Mouse (Mus musculus) layer of hippocampus, postnatal 25 days (tissue): ENCODE data around the gene Grin2a. TPM values are rescaled to one million over a fixed set of nuclear protein-coding genes. Genes with fewer than 3 reads are reported as not detected.

Source experiments
- DNase-seq, 2 experiments: peaks; one replicate each; pipeline ENCODE4 v3.0.0; 2022; ENCODE audit warnings: mixed read lengths in 2 of 2, low spot score in 1 of 2; ENCODE audit errors: extremely low spot score in 1 of 2
- total RNA-seq, 2 experiments: library from RNA; stranded (reverse); gene quantifications; 2 replicates each; pipeline ENCODE4 v1.2.3; 2021

The Grin2a gene
- total RNA-seq, 2 experiments from 2014 or later: 304 to 416 TPM

DNA sequence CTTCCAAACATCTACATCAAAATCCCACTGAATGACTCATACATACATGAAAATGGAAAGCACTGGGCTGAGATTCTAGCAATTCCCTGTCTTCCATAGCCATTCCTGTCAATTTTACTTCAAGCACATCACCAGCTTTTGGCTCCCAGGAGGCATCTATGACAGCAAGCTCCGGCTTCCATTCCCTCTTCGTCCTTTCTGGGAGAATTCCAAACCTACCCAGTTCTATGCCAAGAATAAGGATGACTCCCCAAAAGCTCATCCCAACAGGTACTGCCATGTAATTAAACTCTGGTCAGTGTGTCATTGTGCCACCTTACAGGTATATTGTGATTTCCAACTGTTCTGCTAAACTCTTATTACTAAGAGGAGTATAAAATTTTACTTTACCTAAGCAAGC is 111.2 kb downstream of the Grin2a start:
- no peak for DNase-seq

DNA sequence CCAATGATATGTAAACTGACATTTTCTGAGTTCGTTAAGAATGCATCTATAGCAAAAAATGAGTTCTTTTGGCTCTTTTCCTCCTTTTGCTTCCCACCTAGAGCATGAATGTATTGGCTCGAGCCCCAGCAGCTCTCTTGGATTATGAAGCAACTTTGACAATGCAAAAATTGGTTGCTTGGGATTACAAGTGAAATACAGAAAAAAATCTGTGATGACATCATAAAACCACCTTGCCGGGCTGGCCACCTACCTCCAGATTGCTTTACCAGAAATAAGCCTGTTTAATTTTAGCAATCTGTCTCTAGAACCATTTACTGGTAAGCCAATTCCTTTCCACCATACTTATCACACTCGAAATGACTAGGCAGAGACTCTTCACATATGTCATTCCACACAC is 112.9 kb downstream of the Grin2a start:
- no peak for DNase-seq

DNA sequence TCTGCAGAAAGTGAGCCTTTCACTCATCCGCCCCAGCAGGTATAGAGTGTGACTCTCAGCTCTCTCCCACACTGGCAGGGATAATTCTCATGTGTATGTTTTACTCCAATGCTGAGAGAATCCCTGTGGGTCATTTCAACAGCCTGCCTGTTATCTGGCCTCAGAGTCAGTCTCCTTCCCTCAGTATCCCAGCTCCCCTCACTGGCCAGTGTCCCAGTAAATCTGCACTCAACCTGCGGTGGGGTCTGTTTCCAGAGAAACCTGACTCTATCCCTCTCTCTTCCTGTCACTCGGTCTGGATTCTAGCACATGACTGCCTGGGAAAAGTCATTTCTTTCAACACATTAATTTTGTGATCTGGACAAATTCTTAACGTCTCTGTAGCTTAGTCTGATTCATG is 122.4 kb downstream of the Grin2a start:
- DNase-seq: no peak

GRCm38 (mm10) chr16:9865710-9866109 is 129.7 kb downstream of the Grin2a start:
- no peak for DNase-seq

DNA sequence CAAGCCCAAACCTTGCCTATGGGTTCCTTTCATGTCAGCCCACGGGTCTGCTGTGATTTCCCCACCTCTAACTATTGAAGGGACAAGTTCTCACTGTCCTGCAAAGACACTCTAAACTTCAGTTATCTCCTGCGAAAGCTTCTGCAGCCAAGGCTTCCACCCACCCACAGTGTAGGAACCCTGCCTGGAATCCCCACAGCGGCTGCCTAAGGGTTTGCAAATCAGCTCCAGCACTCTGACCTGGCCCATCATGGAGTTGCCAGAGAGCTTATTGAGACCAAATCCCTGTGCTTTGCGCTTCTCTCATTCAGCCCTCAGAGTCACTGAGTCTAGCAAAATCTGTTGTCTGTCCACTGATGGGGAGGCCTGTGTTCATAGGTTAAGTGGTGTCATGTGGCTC is 130.3 kb downstream of the Grin2a start:
- DNase-seq: no peak

DNA sequence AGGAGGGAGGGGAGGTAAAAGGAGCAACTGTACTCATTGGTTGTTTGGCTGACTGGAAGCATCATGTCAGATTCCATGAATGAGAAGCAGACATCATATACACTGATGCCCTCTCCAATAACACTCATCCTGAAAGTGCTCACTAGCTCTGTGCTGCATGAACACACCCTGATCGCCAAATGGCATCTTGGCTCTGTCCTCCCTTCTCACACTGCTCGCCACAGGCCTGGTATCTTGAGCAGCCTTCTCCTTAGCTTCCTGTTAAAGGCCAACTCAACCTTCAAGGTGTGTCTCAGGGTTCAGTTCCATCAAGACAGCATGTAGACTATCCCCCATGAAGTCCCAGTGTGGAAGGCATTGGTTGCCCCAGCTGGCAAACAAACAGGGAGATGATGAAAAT is 137.6 kb downstream of the Grin2a start:
- DNase-seq: no peak

DNA sequence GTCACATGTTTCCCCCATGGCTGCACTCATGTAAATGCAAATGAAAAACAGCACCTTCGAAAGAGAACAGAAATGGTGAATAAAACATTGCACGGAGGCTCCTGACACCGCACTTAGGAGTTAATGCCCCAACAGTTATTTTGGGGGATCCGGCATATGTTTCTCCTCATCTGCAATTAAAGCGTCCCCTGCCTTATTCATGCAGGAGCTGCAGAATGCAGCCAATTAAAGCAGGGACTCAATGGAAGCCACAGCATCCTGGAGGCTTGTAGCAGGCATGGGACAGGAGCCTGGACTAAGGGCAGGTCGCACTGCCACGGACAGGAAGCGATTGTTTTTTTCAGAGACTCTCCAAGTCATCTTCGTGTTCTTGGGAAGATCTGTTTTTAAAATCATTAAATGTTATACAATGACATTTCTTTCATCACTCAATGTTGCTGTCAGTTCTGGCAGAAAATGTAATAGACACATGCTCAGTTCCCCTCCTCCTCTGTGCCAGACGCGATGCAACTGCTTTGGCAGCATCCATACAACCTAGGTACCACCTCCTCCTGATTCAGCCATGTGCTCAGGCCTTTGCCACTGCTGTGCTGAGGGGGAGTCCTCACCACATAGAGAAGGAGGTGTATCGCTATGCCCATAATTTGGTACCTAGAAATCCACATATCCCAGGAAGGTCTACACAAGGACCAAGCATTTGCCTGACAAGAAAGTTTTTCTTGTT is 143.9 kb downstream of the Grin2a start:
- peak; percentile 37 to 40 for DNase-seq

GRCm38 (mm10) chr16:9841496-9841895 is 153.9 kb downstream of the Grin2a start:
- DNase-seq: no peak

DNA sequence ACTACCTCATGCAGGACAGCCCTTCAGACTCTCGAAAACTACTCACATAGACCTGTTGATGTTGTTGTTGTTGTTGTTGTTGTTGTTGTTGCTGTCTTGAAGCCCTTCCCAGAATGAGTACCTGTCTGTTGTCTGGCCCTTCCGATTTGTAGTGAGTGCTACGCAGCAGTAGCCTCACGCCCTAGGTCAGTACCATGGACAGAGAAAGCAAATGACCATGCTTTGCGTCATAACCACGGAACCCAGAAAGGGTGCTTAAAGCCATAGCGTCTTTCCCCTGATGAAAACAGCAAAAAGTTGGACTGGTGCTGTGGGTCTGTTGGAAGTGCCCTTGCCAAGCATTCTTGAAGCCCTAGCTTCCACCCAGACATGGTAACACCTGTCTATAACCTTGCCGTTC is 158.8 kb downstream of the Grin2a start:
- no peak for DNase-seq

DNA sequence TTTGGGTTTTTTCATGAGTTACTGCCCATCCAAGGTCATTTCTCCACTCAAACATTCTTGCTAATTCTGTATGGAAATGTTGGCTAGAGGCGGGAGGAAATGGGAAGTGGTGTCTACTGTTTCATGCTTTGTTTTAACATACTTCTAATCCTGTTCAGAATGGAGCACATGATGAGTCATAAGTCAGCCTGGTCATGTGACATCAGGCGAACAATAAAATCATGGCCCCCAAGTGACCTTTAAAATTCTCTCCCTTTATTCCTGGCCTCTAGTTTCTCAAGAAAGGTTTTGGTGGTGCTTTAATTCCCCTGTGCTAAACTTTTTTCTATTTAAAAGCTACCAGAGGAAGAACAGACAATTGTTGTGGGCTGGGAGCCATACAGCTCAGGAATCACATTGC is 161.1 kb downstream of the Grin2a start:
- DNase-seq: no peak

DNA sequence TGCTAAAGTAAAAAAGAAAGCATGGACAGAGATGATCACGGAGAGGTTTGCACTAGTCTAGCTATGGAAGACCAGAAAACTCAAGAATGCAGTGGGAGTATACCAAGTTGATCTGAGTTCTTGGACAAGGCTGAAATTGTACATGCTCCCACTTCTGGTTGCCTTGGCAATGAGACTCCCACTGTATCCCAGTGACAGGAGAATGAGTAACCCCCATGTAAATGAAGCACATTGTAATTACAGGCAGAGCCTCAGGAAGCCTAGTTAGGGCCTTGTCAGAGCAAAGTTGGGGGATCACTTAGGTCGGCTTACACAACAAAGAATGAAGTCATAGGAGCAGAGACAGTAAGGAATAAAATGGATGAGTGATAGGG is 170.3 kb downstream of the Grin2a start:
- DNase-seq: no peak

GRCm38 (mm10) chr16:9824436-9825109 is 170.8 kb downstream of the Grin2a start:
- DNase-seq: no peak

- DNase-seq: no peak
These were observed 171.7 kb downstream of the Grin2a start for GRCm38 (mm10) chr16:9823686-9824085.

DNA sequence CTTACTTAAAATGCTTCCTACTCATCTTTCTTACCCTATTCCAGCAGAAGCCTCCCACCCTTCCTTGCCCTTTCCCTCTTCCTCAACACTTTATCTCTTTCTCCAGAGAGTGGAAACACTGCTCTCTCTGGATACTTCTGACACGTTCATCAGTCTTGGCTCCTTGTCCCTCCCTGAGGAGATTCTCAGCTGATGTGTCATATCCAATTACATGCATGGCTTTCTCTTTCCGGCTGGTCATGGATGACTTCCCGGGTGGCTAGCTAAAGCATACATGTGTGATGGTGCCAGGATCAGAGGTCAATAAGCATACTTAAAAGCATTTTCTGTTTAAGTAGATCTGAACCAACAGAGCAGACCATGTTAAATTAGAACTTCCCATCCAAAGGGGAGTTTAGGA is 175.9 kb downstream of the Grin2a start:
- DNase-seq: no peak

DNA sequence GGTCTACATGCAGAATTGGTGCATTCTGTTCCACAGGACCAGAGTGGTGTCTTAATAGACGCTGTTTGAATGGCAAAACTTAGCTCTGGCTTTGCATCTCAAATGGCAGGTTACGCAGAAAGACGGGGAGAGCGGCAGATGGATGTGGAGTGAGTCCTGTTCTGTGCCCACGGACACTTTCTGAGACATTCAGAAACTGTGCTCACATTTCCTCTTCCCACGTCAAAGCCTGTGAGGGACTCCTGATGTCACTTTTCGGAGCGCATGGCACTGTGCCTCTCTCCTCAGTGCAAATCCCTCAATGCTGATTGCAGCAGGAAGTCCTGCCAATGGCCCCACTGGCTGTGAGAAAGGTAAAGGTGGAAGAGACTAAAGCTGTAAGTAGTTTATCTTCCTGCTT is 194.0 kb downstream of the Grin2a start:
- DNase-seq: no peak

- no peak for DNase-seq
These were observed 195.1 kb downstream of the Grin2a start for GRCm38 (mm10) chr16:9800221-9800620.

DNA sequence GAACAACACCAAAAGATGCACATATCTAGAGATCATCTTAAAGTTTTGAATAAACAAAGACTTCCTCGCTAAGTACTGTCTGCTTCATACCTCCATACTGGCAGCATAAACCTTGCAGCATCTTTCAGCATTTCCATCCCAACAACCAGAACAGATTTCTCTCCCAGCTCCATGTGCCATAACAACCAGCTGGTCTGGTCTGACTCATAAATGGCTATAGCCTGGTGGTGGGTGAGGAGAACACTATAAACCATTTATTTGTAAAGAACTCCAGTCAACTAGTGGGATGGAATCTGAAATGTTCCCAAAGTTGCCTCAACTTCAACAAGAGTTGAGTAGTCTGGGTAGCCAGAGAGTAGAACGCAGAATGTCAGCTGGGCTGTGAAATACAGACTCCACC is 202.4 kb downstream of the Grin2a start:
- DNase-seq: no peak

GRCm38 (mm10) chr16:9786261-9786660 is 209.1 kb downstream of the Grin2a start:
- no peak for DNase-seq

GRCm38 (mm10) chr16:9785821-9786220 is 209.5 kb downstream of the Grin2a start:
- no peak for DNase-seq

- no peak for DNase-seq
These were observed 226.4 kb downstream of the Grin2a start for GRCm38 (mm10) chr16:9768981-9769380.

GRCm38 (mm10) chr16:9768356-9768755 is 227.0 kb downstream of the Grin2a start:
- DNase-seq: peak; percentile 60 to 73

DNA sequence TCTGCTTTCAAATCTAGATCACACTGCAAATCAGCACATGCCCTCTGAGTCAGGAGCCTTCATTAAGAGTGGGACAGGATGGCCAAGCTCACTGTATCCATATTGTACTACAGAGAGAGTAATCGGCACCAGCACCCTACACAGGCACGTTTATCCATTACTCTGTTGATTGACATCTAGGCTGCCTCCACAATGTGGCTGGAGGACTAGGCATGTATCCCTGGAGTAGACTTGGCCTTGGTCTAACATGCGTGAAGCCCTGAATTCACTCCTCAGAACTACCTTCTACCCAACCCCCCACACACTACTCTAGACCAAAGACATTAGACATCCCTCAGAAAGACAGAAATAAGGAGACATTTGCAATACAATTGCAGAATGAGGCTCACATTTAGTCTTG is 227.4 kb downstream of the Grin2a start:
- DNase-seq: no peak
